Mouse (Mus musculus): ENCODE results near the gene Fzd9.

GRCm38 (mm10) chr5:135220941-135221340 is 30.1 kb downstream of the Fzd9 start:
- TF ChIP-seq TCF3 (IDR thresholded peaks at IDR 0.05; ENCODE audit: insufficient read length, low read depth) = no peak
- TF ChIP-seq POLR2A (IDR thresholded peaks at IDR 0.05; ENCODE audit: insufficient read length, low read depth) = no peak
- TF ChIP-seq TCF12 (IDR thresholded peaks at IDR 0.05; ENCODE audit: insufficient read depth, poor library complexity, severe bottlenecking) = no peak
- no peak for TF ChIP-seq POLR2AphosphoS2 (IDR thresholded peaks at IDR 0.05; ENCODE audit: insufficient read length, low read depth)
- TF ChIP-seq MYOD1 (IDR thresholded peaks at IDR 0.05; ENCODE audit: control insufficient read depth in 1 of 3, insufficient read length in 2 of 3, low read depth in 2 of 3) = no peak
- no peak for TF ChIP-seq MYOG (IDR thresholded peaks at IDR 0.05; ENCODE audit: control insufficient read depth in 1 of 3, insufficient read depth in 1 of 3, insufficient read length in 2 of 3, low read depth in 2 of 3)
- no peak for TF ChIP-seq MAX (IDR thresholded peaks at IDR 0.05; ENCODE audit: low read depth)
- TF ChIP-seq USF1 (IDR thresholded peaks at IDR 0.05; ENCODE audit: low read depth) = no peak
